Mouse (Mus musculus) liver, postnatal 0 days (tissue): ENCODE data around the gene Atp8a1. TPM values are rescaled to one million over a fixed set of nuclear protein-coding genes. Genes with fewer than 3 reads are reported as not detected.

Experiments used
- ATAC-seq: fragments of 200-750 bp; cut with Nextera tagmentation; 2 replicates; pipeline ENCODE4 v1.8.0; 2017; ENCODE audit warnings: mild to moderate bottlenecking, moderate library complexity
- DNase-seq: peaks from one replicate; pipeline ENCODE4 v3.0.0-alpha.2; 2016
- H3K27ac ChIP-seq: fragments of 300-500 bp; sonication (generic); 2 replicates; pipeline ENCODE4 v1.5.1; 2014; ENCODE audit warnings: antibody characterized with exemption, moderate library complexity, mild to moderate bottlenecking, low read depth
- H3K27me3 ChIP-seq: fragments of 300-500 bp; sonication (generic); 2 replicates; pipeline ENCODE4 v1.6.1; 2014; ENCODE audit warnings: low read length, control low read depth, mixed read lengths; ENCODE audit not compliant: insufficient read depth
- H3K36me3 ChIP-seq: fragments of 300-500 bp; sonication (generic); replicated peaks from 2 replicates; pipeline ENCODE4 v1.6.1; 2014; ENCODE audit warnings: mild to moderate bottlenecking, control low read depth, low read length, moderate library complexity, mixed read lengths; ENCODE audit not compliant: insufficient read depth
- H3K4me1 ChIP-seq: fragments of 300-500 bp; sonication (generic); 2 replicates; pipeline ENCODE4 v1.6.1; 2014; ENCODE audit warnings: antibody characterized with exemption, mild to moderate bottlenecking, control low read depth; ENCODE audit not compliant: insufficient read depth
- H3K4me2 ChIP-seq: fragments of 300-500 bp; sonication (generic); 2 replicates; pipeline ENCODE4 v1.6.1; 2014; ENCODE audit warnings: low read depth, mild to moderate bottlenecking, low read length, moderate library complexity, mixed read lengths
- H3K4me3 ChIP-seq: fragments of 300-500 bp; sonication (generic); 2 replicates; pipeline ENCODE4 v1.5.1; 2014; ENCODE audit warnings: low read depth, low read length
- H3K9ac ChIP-seq: fragments of 300-500 bp; sonication (generic); replicated peaks from 2 replicates; pipeline ENCODE4 v1.6.1; 2014; ENCODE audit warnings: mild to moderate bottlenecking, moderate library complexity
- H3K9me3 ChIP-seq: fragments of 300-500 bp; sonication (generic); 2 replicates; pipeline ENCODE4 v1.6.1; 2016; ENCODE audit warnings: mild to moderate bottlenecking, control low read depth, low read length, mixed read lengths
- CTCF ChIP-seq: sonication (generic); IDR thresholded peaks from 2 replicates; pipeline ENCODE4 v1.5.1; 2016; ENCODE audit warnings: antibody characterized with exemption, low read depth
- EP300 ChIP-seq: IDR thresholded peaks from 2 replicates; pipeline ENCODE4 v1.6.1; 2016; ENCODE audit warnings: antibody characterized with exemption, low read depth, mild to moderate bottlenecking
- WGBS: fragments of 180-500 bp; shearing (Covaris S2); extraction: QIAGEN DNeasy Blood & Tissue Kit; methylation state at CpG from one replicate; pipeline ENCODE4 v1.1.7; 2014; ENCODE audit not compliant: insufficient replicate concordance; 5-methylcytosine and 5-hydroxymethylcytosine counted together
- polyA plus RNA-seq: library from polyadenylated mRNA; unstranded; fragments of >200 nt; fragmentation: Nextera tagmentation; extraction: Ambion mirVana; gene quantifications from 2 replicates; pipeline ENCODE4 v1.2.1, GENCODE M21; 2015

Gene Atp8a1
- polyA plus RNA-seq, 1 experiment from 2014 or later, result 18.5 TPM

GRCm38 (mm10) chr5:67685461-67685860 is 161.8 kb downstream of the Atp8a1 start:
- ATAC-seq, result no peak
- H3K27me3 ChIP-seq, result no peaks in the 10 kb centered on the region
- no peaks in the 10 kb centered on the region for H3K9me3 ChIP-seq
- H3K4me2 ChIP-seq, result no peak overlapping the region
- DNase-seq, result no peak
- H3K36me3 ChIP-seq, result peaks cover 8% of the 10 kb centered on the region
- H3K9ac ChIP-seq, result no peak overlapping the region
- no peak overlapping the region for H3K27ac ChIP-seq
- whole genome bisulfite sequencing, result 67% methylated on average over 5 of the region's 5 CpGs
- no peaks in the 10 kb centered on the region for H3K4me1 ChIP-seq
- H3K4me3 ChIP-seq, result no peak overlapping the region
- no peak for TF ChIP-seq CTCF

GRCm38 (mm10) chr5:67678819-67679218 is 168.4 kb downstream of the Atp8a1 start:
- H3K27me3 ChIP-seq, result no peaks in the 10 kb centered on the region
- H3K9me3 ChIP-seq, result no peaks in the 10 kb centered on the region
- peaks cover 28% of the 10 kb centered on the region for H3K36me3 ChIP-seq
- no peak for ATAC-seq
- no peak overlapping the region for H3K4me3 ChIP-seq
- no peak for DNase-seq
- H3K9ac ChIP-seq, result no peak overlapping the region
- H3K4me2 ChIP-seq, result no peak overlapping the region
- H3K4me1 ChIP-seq, result no peaks in the 10 kb centered on the region
- TF ChIP-seq CTCF (no peak), EP300 (no peak)
- 44% methylated on average over 3 of the region's 3 CpGs for WGBS
- no peak overlapping the region for H3K27ac ChIP-seq

- Histone ChIP-seq H3K4me1 (no peaks in the 10 kb centered on the region), H3K4me3 (no peak overlapping the region), H3K27ac (no peak overlapping the region), H3K4me2 (no peak overlapping the region), H3K9me3 (no peaks in the 10 kb centered on the region), H3K27me3 (no peaks in the 10 kb centered on the region), H3K36me3 (peaks cover 11% of the 10 kb centered on the region; the same call in 1 of the 2 replicates), H3K9ac (no peak overlapping the region)
- ATAC-seq, result no peak
- TF ChIP-seq EP300 (no peak), CTCF (no peak)
- DNase-seq, result no peak
- WGBS, result 90% methylated on average over 4 of the region's 4 CpGs
Measured at GRCm38 (mm10) chr5:67673008-67673407, 174.2 kb downstream of the Atp8a1 start.

DNA sequence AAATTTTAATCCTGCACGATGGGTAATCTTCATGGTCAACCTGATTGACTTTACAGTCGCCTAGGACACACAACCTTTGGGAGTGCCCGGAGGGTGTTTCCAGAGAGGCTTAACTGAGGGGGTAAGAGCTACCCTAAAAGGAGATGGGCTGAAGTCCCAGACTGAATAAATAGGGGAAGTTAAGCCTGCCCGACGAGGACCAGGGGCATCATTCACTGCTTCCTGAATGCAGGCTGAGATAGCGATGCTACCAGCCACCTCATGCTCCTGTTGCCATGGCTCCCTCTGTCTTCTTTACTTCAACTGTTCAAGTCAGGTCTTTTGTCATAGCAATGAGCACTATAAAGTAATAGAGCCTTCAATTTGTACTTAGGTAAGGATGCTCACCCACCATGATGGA is 177.1 kb downstream of the Atp8a1 start:
- ATAC-seq (no peak), DNase-seq (no peak)
- Histone ChIP-seq H3K27ac (no peak overlapping the region), H3K4me1 (no peaks in the 10 kb centered on the region), H3K4me2 (no peak overlapping the region), H3K4me3 (no peak overlapping the region), H3K9me3 (no peaks in the 10 kb centered on the region), H3K36me3 (peaks cover 17% of the 10 kb centered on the region), H3K27me3 (no peaks in the 10 kb centered on the region), H3K9ac (no peak overlapping the region)
- TF ChIP-seq EP300, result no peak
- TF ChIP-seq CTCF, result no peak
- 63% methylated on average over 6 of the region's 6 CpGs for WGBS

DNA sequence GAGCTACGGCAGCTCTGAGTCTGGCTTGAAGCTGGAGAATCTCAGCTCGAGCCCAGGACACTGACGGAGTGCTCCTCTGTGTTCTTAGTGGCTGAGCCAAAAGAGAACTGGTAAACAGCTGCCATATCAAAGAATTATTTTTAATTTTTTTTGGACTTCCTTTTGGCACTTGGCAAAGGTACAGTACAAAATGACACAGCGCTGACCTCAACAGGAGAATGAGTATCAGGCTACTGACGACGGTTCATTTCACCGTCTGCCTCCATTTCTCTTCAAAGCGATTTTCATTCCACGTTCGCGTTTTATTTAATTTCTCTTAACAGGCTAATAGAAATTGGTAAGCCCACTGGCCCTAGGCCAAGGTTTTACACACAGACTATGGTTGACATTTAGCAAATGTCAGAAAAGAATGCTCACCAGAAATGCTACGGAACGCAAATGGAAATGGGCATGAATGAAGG is 177.8 kb downstream of the Atp8a1 start:
- Histone ChIP-seq H3K27ac (no peak overlapping the region), H3K27me3 (no peaks in the 10 kb centered on the region), H3K9me3 (no peaks in the 10 kb centered on the region), H3K4me1 (no peaks in the 10 kb centered on the region), H3K4me3 (no peak overlapping the region), H3K36me3 (peaks cover 18% of the 10 kb centered on the region), H3K4me2 (no peak overlapping the region), H3K9ac (no peak overlapping the region)
- TF ChIP-seq EP300 (no peak), CTCF (no peak)
- no peak for DNase-seq
- no peak for ATAC-seq
- 80% methylated on average over 13 of the region's 13 CpGs for WGBS

DNA sequence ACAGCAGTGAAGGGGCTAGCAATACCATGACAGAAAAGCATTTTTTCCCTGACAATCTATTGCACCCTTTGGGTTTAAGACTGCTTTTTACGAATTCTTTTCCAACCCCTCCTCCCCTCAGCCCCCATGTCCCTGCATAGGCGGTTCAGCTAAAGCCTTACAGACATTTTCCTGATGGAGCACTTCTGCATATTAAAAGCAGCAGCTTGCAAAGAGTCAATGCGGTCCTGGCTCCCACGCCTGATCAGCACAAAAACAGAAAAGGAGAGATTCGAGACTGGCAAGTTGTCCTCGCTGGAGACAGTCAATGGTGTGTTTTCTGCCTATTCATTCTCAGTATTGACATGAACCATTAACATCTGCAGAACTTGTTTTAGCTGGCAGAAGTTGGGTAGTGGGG is 184.5 kb downstream of the Atp8a1 start:
- H3K27me3 ChIP-seq, result no peaks in the 10 kb centered on the region
- TF ChIP-seq CTCF (no peak), EP300 (no peak)
- no peak overlapping the region for H3K9ac ChIP-seq
- H3K4me2 ChIP-seq, result no peak overlapping the region
- no peak overlapping the region for H3K4me3 ChIP-seq
- no peaks in the 10 kb centered on the region for H3K9me3 ChIP-seq
- ATAC-seq, result no peak
- DNase-seq, result no peak
- no peak overlapping the region for H3K27ac ChIP-seq
- no peaks in the 10 kb centered on the region for H3K4me1 ChIP-seq
- WGBS, result 79% methylated on average over 6 of the region's 6 CpGs
- H3K36me3 ChIP-seq, result peaks cover 28% of the 10 kb centered on the region

DNA sequence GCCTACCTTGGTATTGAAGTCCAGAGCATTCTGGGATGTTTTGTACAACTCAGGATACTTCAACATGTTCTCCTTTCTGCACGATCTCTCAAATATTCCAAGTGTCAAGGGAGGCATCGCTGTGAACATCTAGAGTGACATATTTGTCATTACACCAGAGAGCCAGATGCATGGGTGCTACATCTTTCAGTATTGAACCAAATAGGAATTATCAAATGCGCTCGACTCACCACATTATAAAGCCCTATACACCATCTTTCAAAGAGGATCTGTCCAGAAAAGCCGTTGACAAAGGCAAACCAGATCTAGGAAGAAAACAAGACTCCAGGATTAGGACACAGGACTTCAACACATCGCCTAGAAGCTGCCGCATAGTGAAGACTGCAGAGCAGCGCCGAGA is 187.4 kb downstream of the Atp8a1 start:
- Histone ChIP-seq H3K4me2 (no peak overlapping the region), H3K4me1 (no peaks in the 10 kb centered on the region), H3K9me3 (no peaks in the 10 kb centered on the region), H3K36me3 (peaks cover 21% of the 10 kb centered on the region), H3K4me3 (no peak overlapping the region), H3K27me3 (no peaks in the 10 kb centered on the region), H3K27ac (no peak overlapping the region), H3K9ac (no peak overlapping the region)
- no peak for ATAC-seq
- no peak for DNase-seq
- WGBS, result 93% methylated on average over 9 of the region's 9 CpGs
- TF ChIP-seq CTCF (no peak), EP300 (no peak)
